28 mouse cellular contexts compared by ENCODE assay signal in genomic region chr3:65898598-65899278, GRCm38 (mm10). TPM values are rescaled to one million over a fixed set of nuclear protein-coding genes. Genes with fewer than 3 reads are reported as not detected.
DNase-seq lines count a peak whose midpoint lies in the region; ATAC-seq and TF ChIP-seq lines count a peak whose summit lies in the region.
"Had no signal": no experiment of that assay in that cellular context is flagged by ENCODE, and none has a peak within 500 bp of the region (broad histone marks: within the 10 kb centered on the region; RNA-seq: fewer than 3 reads in every experiment).

No protein-coding gene starts in this region.

- H3K36me3 ChIP-seq in forebrain, postnatal 0 days (ENCODE audit: insufficient read depth): no peaks in the 10 kb centered on the region
- H3K36me3 ChIP-seq in forebrain, embryonic 15.5 days: no peaks in the 10 kb centered on the region
- no peaks in the 10 kb centered on the region for H3K36me3 ChIP-seq in midbrain, embryonic 11.5 days (ENCODE audit: control insufficient read depth, insufficient read depth, low read length)
- H3K36me3 ChIP-seq in midbrain, postnatal 0 days (ENCODE audit: insufficient read depth, low read length): no peaks in the 10 kb centered on the region
- H3K36me3 ChIP-seq in hindbrain, embryonic 14.5 days (replicated peaks; ENCODE audit: control insufficient read depth, insufficient read depth): no peaks in the 10 kb centered on the region
- no peaks in the 10 kb centered on the region for H3K36me3 ChIP-seq in intestine, embryonic 16.5 days (ENCODE audit: control insufficient read depth, insufficient read depth, low read length)
- H3K36me3 ChIP-seq: embryonic facial prominence, embryonic 12.5 days; limb, embryonic 15.5 days; liver, embryonic 15.5 days; lung, embryonic 15.5 days; neural tube, embryonic 13.5 days; stomach, embryonic 15.5 days had no signal

- no peaks in the 10 kb centered on the region for H3K9me3 ChIP-seq in forebrain, postnatal 0 days (ENCODE audit: low read length)
- H3K9me3 ChIP-seq in forebrain, embryonic 15.5 days: no peaks in the 10 kb centered on the region
- no peaks in the 10 kb centered on the region for H3K9me3 ChIP-seq in midbrain, embryonic 11.5 days (ENCODE audit: control insufficient read depth, low read length)
- H3K9me3 ChIP-seq in midbrain, postnatal 0 days (ENCODE audit: low read length): no peaks in the 10 kb centered on the region
- H3K9me3 ChIP-seq in hindbrain, embryonic 14.5 days (ENCODE audit: control insufficient read depth, low read length): no peaks in the 10 kb centered on the region
- H3K9me3 ChIP-seq in intestine, embryonic 16.5 days (ENCODE audit: control insufficient read depth, low read length): no peaks in the 10 kb centered on the region
- H3K9me3 ChIP-seq: embryonic facial prominence, embryonic 12.5 days; limb, embryonic 15.5 days; liver, embryonic 15.5 days; lung, embryonic 15.5 days; megakaryocyte, embryonic 14.5 days; neural tube, embryonic 13.5 days; stomach, embryonic 15.5 days had no signal

- H3K4me2 ChIP-seq in forebrain, postnatal 0 days (ENCODE audit: low read depth): no peak overlapping the region
- H3K4me2 ChIP-seq in forebrain, embryonic 15.5 days (replicated peaks): no peak overlapping the region
- H3K4me2 ChIP-seq in midbrain, embryonic 11.5 days: no peak overlapping the region
- H3K4me2 ChIP-seq in midbrain, postnatal 0 days (ENCODE audit: low read depth, low read length, poor library complexity, severe bottlenecking): no peak overlapping the region
- no peak overlapping the region for H3K4me2 ChIP-seq in hindbrain, embryonic 14.5 days (replicated peaks)
- no peak overlapping the region for H3K4me2 ChIP-seq in intestine, embryonic 16.5 days (ENCODE audit: low read depth, low read length)
- H3K4me2 ChIP-seq: embryonic facial prominence, embryonic 12.5 days; limb, embryonic 15.5 days; liver, embryonic 15.5 days; lung, embryonic 15.5 days; neural tube, embryonic 13.5 days; stomach, embryonic 15.5 days had no signal

- no peak overlapping the region for H3K9ac ChIP-seq in forebrain, postnatal 0 days
- no peak overlapping the region for H3K9ac ChIP-seq in forebrain, embryonic 15.5 days (replicated peaks)
- H3K9ac ChIP-seq in midbrain, embryonic 11.5 days (ENCODE audit: low read length): no peak overlapping the region
- no peak overlapping the region for H3K9ac ChIP-seq in midbrain, postnatal 0 days (replicated peaks; ENCODE audit: low read length, poor library complexity, severe bottlenecking)
- H3K9ac ChIP-seq in hindbrain, embryonic 14.5 days: no peak overlapping the region
- no peak overlapping the region for H3K9ac ChIP-seq in intestine, embryonic 16.5 days (ENCODE audit: low read depth, low read length)
- H3K9ac ChIP-seq: embryonic facial prominence, embryonic 12.5 days; limb, embryonic 15.5 days; liver, embryonic 15.5 days; lung, embryonic 15.5 days; neural tube, embryonic 13.5 days; stomach, embryonic 15.5 days had no signal

- H3K27ac ChIP-seq in forebrain, postnatal 0 days (ENCODE audit: low read depth, low read length): no peak overlapping the region
- no peak overlapping the region for H3K27ac ChIP-seq in forebrain, embryonic 15.5 days (replicated peaks)
- H3K27ac ChIP-seq in midbrain, embryonic 11.5 days (ENCODE audit: low read depth, low read length): no peak overlapping the region
- no peak overlapping the region for H3K27ac ChIP-seq in midbrain, postnatal 0 days (ENCODE audit: low read depth, low read length)
- H3K27ac ChIP-seq in hindbrain, embryonic 14.5 days: no peak overlapping the region
- no peak overlapping the region for H3K27ac ChIP-seq in intestine, embryonic 16.5 days (ENCODE audit: low read length)
- H3K27ac ChIP-seq: embryonic facial prominence, embryonic 12.5 days; kidney, postnatal 0 days; left cerebral cortex, adult 2 months; limb, embryonic 15.5 days; liver, embryonic 15.5 days; lung, embryonic 15.5 days; neural tube, embryonic 13.5 days; stomach, embryonic 15.5 days had no signal

- ATAC-seq in forebrain, postnatal 0 days: peak; percentile 47
- no peak for ATAC-seq in forebrain, embryonic 15.5 days (replicated peaks)
- 0 out of 2 replicates have a peak, but pooled peaks have one; percentile 52 for ATAC-seq in midbrain, embryonic 11.5 days (ENCODE audit: low FRiP score)
- no peak; the same call in 1 of the 2 replicates for ATAC-seq in midbrain, postnatal 0 days (ENCODE audit: low FRiP score)
- peak; percentile 14; the same call in 1 of the 2 replicates for ATAC-seq in hindbrain, embryonic 14.5 days (ENCODE audit: low FRiP score)
- no peak for ATAC-seq in intestine, embryonic 16.5 days
- ATAC-seq: CD4-positive, CD25-positive, alpha-beta regulatory T cell, adult 4 months; forebrain, embryonic 16.5 days had no signal

- no peak for DNase-seq in forebrain, postnatal 0 days
- DNase-seq in midbrain, embryonic 11.5 days (ENCODE audit: low spot score, missing footprints): no peak
- DNase-seq in midbrain, postnatal 0 days (ENCODE audit: low spot score): no peak
- no peak for DNase-seq in hindbrain, embryonic 14.5 days (ENCODE audit: low spot score)
- peak; percentile 67 for DNase-seq in retina, embryonic 14.5 days (ENCODE audit: low spot score)
- DNase-seq in gastrocnemius, postnatal 14 days: no peak
- DNase-seq: adrenal gland, postnatal 25 days; cerebellum, adult 11-12 months; cerebellum, postnatal 10 days; gastrocnemius, postnatal 25 days; kidney, adult 18-20 months; layer of hippocampus, adult 9-11 months; left cerebral cortex, postnatal 4 days; lung, postnatal 36 days; thymus, postnatal 25 days had no signal

- H3K27me3 ChIP-seq in forebrain, postnatal 0 days (ENCODE audit: insufficient read depth, low read length): no peaks in the 10 kb centered on the region
- H3K27me3 ChIP-seq in forebrain, embryonic 15.5 days: no peaks in the 10 kb centered on the region
- H3K27me3 ChIP-seq in midbrain, embryonic 11.5 days (ENCODE audit: control insufficient read depth, insufficient read depth, low read length): no peaks in the 10 kb centered on the region
- no peaks in the 10 kb centered on the region for H3K27me3 ChIP-seq in midbrain, postnatal 0 days (ENCODE audit: insufficient read depth, low read length)
- no peaks in the 10 kb centered on the region for H3K27me3 ChIP-seq in hindbrain, embryonic 14.5 days (ENCODE audit: control insufficient read depth, insufficient read depth, low read length)
- H3K27me3 ChIP-seq in intestine, embryonic 16.5 days (replicated peaks; ENCODE audit: control insufficient read depth, insufficient read depth, low read length): no peaks in the 10 kb centered on the region
- H3K27me3 ChIP-seq: embryonic facial prominence, embryonic 12.5 days; limb, embryonic 15.5 days; liver, embryonic 15.5 days; lung, embryonic 15.5 days; neural tube, embryonic 13.5 days; stomach, embryonic 15.5 days had no signal

- H3K4me3 ChIP-seq in forebrain, postnatal 0 days (ENCODE audit: low read depth, low read length): no peak overlapping the region
- H3K4me3 ChIP-seq in forebrain, embryonic 15.5 days: no peak overlapping the region
- no peak overlapping the region for H3K4me3 ChIP-seq in midbrain, embryonic 11.5 days (ENCODE audit: low read depth, low read length)
- H3K4me3 ChIP-seq in midbrain, postnatal 0 days (ENCODE audit: low read depth, low read length): no peak overlapping the region
- no peak overlapping the region for H3K4me3 ChIP-seq in hindbrain, embryonic 14.5 days (replicated peaks; ENCODE audit: low read length)
- H3K4me3 ChIP-seq in intestine, embryonic 16.5 days (ENCODE audit: low read length): no peak overlapping the region
- H3K4me3 ChIP-seq: embryonic facial prominence, embryonic 12.5 days; left cerebral cortex, adult 2 months; limb, embryonic 15.5 days; liver, embryonic 15.5 days; lung, embryonic 15.5 days; megakaryocyte, embryonic 14.5 days; neural tube, embryonic 13.5 days; stomach, embryonic 15.5 days had no signal

- intact Hi-C loops in gastrocnemius, postnatal 14 days (cut with DNase I; ENCODE audit: low total_unique reads): no loop called here

- no peak for TF ChIP-seq CTCF in forebrain, postnatal 0 days (IDR thresholded peaks at IDR 0.05; ENCODE audit: low read depth)
- TF ChIP-seq CTCF in midbrain, postnatal 0 days (IDR thresholded peaks at IDR 0.05): no peak

- WGBS in forebrain, postnatal 0 days: 56% methylated on average over 8 of the region's 8 CpGs
- 59% methylated on average over 8 of the region's 8 CpGs for WGBS in forebrain, embryonic 15.5 days
- WGBS in midbrain, embryonic 11.5 days: 56% methylated on average over 8 of the region's 8 CpGs
- 36% methylated on average over 8 of the region's 8 CpGs for WGBS in midbrain, postnatal 0 days
- WGBS in hindbrain, embryonic 14.5 days: 50% methylated on average over 8 of the region's 8 CpGs
- WGBS in intestine, embryonic 16.5 days: 56% methylated on average over 8 of the region's 8 CpGs

- H3K4me1 ChIP-seq in forebrain, postnatal 0 days (ENCODE audit: insufficient read depth): no peaks in the 10 kb centered on the region
- no peaks in the 10 kb centered on the region for H3K4me1 ChIP-seq in forebrain, embryonic 15.5 days
- peaks cover 2% of the 10 kb centered on the region; the same call in 1 of the 2 replicates for H3K4me1 ChIP-seq in midbrain, embryonic 11.5 days (ENCODE audit: control insufficient read depth, insufficient read depth, low read length)
- H3K4me1 ChIP-seq in midbrain, postnatal 0 days (ENCODE audit: insufficient read depth, low read length): no peaks in the 10 kb centered on the region; the same call in 1 of the 2 replicates
- H3K4me1 ChIP-seq in hindbrain, embryonic 14.5 days (replicated peaks; ENCODE audit: control insufficient read depth, insufficient read depth, low read length): no peaks in the 10 kb centered on the region
- H3K4me1 ChIP-seq in intestine, embryonic 16.5 days (ENCODE audit: control insufficient read depth, insufficient read depth, low read length): no peaks in the 10 kb centered on the region
- H3K4me1 ChIP-seq: limb, embryonic 15.5 days; lung, embryonic 15.5 days; stomach, embryonic 15.5 days had no signal

RNA-seq across cellular contexts. Expression of gene Ccnl1, which starts 59.3 kb away (rescaled TPM):
- 54.1 and 57.0 TPM in 2 replicates for total RNA-seq in forebrain, postnatal 0 days (2014; rRNA removed)
- polyA plus RNA-seq in forebrain, postnatal 0 days (2015; fragmentation: Nextera tagmentation; extraction: Ambion mirVana): 51.5 and 53.1 TPM in 2 replicates
- polyA plus RNA-seq in forebrain, embryonic 15.5 days (2015; fragmentation: Nextera tagmentation; extraction: Ambion mirVana): 81.5 and 87.6 TPM in 2 replicates
- 119 and 131 TPM in 2 replicates for polyA plus RNA-seq in midbrain, embryonic 11.5 days (2014; fragmentation: Nextera tagmentation; extraction: Ambion mirVana)
- total RNA-seq in midbrain, postnatal 0 days (2014; rRNA removed): 38.7 and 60.3 TPM in 2 replicates
- 52.2 and 58.4 TPM in 2 replicates for polyA plus RNA-seq in midbrain, postnatal 0 days (2015; fragmentation: Nextera tagmentation; extraction: Ambion mirVana)
- 73.5 and 77.1 TPM in 2 replicates for polyA plus RNA-seq in hindbrain, embryonic 14.5 days (2014; fragmentation: Nextera tagmentation; extraction: Ambion mirVana)
- 10 to 100 TPM; 16.1 to 18.8 TPM for total RNA-seq in gastrocnemius, postnatal 14 days (2021)
- 81.6 and 82.4 TPM in 2 replicates for polyA plus RNA-seq in intestine, embryonic 16.5 days (2015; fragmentation: Nextera tagmentation; extraction: Ambion mirVana)

Comparison
In these comparisons a context has a peak if more than half of its experiments do, and no peak if none do; other contexts are left out.
1. ATAC-seq: peak in forebrain, postnatal 0 days (single experiment), midbrain, embryonic 11.5 days (single experiment) and hindbrain, embryonic 14.5 days (single experiment); none in forebrain, embryonic 15.5 days (single experiment), midbrain, postnatal 0 days (single experiment) and intestine, embryonic 16.5 days (single experiment).